Mouse (Mus musculus): ENCODE results near the gene Mmachc. TPM values are rescaled to one million over a fixed set of nuclear protein-coding genes. Genes with fewer than 3 reads are reported as not detected.
A peak's percentile ranks its signal among the peaks of the same experiment; 100 is the strongest.

Mmachc gene
- polyA plus RNA-seq, 1 experiment = 4.4 TPM

DNA sequence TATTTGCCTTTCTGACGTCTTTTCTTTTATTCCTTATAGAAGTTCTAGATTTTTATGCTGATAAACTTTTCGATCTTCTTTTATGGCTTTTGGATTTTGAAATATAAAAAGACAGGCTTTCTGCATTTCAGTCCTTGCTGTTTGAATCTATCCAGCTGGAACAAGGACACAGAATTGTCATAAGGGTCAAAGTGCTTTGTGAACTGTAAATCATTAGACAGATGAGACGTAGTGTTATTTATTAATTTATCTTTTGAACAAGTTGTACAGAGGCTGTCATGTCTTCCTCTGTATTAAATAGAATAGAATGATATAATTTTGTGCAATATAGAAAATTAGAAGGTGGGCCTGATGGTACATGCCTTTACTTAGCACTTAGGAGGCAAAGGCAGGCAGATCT lies 19.2 kb upstream of the Mmachc start:
- no peaks in the 10 kb centered on the region for H3K36me3 ChIP-seq (ENCODE audit: control insufficient read depth, insufficient read depth, low read length)
- H3K4me3 ChIP-seq (ENCODE audit: extremely low read depth, insufficient read depth, insufficient read length) = no peak overlapping the region
- DNase-seq (ENCODE audit: low read depth in 1 of 2, low spot score in 2 of 2) = no peak
- 88% methylated on average over 3 of the region's 3 CpGs for WGBS
- H3K4me1 ChIP-seq (ENCODE audit: control insufficient read depth, insufficient read depth, insufficient read length) = no peaks in the 10 kb centered on the region
- H3K27me3 ChIP-seq (ENCODE audit: control insufficient read depth, insufficient read depth, low read length) = no peaks in the 10 kb centered on the region
- TF ChIP-seq CTCF (IDR thresholded peaks at IDR 0.05; ENCODE audit: extremely low read depth, insufficient read depth, insufficient read length, insufficient replicate concordance) (no peak), POLR2A (IDR thresholded peaks at IDR 0.05; ENCODE audit: low read depth, low read length) (no peak)
- no peak overlapping the region for H3K27ac ChIP-seq (ENCODE audit: insufficient read depth, low read length)

DNA sequence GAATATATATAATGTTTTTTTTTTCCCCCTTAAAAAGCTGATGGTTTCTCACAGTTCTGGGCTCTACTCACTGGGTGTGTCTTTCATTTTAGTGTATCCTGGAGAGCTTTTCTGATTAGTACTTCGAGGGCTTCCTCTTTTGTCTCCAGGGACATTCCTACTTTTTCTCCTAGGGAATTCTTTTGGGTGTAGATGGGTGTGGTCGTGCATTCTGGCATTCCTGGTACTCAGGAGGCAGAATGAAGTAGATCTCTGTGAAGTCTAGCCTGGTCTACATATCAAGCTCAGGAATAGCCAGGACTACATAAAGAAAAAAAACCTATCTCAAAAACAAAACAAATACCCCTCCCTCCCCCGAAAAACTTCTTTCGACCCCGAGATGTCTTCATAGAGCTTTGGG lies 17.2 kb upstream of the Mmachc start:
- no peaks in the 10 kb centered on the region for H3K27me3 ChIP-seq (ENCODE audit: control insufficient read depth, insufficient read depth, low read length)
- no peaks in the 10 kb centered on the region for H3K4me1 ChIP-seq (ENCODE audit: control insufficient read depth, insufficient read depth, insufficient read length)
- H3K36me3 ChIP-seq (ENCODE audit: control insufficient read depth, insufficient read depth, low read length) = no peaks in the 10 kb centered on the region
- TF ChIP-seq POLR2A (IDR thresholded peaks at IDR 0.05; ENCODE audit: low read depth, low read length) (no peak), CTCF (IDR thresholded peaks at IDR 0.05; ENCODE audit: extremely low read depth, insufficient read depth, insufficient read length, insufficient replicate concordance) (no peak)
- no peak overlapping the region for H3K4me3 ChIP-seq (ENCODE audit: extremely low read depth, insufficient read depth, insufficient read length)
- no peak overlapping the region for H3K27ac ChIP-seq (ENCODE audit: insufficient read depth, low read length)
- no peak for DNase-seq (ENCODE audit: low read depth in 1 of 2, low spot score in 2 of 2)
- WGBS = 83% methylated on average over 5 of the region's 5 CpGs

DNA sequence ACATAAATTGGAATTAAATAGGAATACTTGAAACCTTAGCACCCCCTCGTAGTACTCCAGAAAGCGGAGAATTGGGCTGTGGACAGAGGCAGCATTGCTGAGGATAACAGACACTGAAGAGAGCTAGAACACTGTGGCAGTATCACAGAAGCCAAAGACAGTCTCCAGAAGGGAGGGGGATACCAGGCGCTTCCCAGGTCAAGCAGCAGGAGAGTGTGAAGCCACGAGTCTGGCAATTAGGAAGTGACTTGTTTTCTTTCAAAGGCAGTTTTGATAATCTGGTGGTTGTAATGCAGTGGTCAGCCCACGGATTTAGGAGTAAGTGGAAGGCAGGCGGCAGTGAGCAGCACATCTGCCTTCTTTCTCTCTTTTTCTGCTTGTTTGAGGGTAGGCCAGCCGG lies 14.0 kb upstream of the Mmachc start:
- no peak overlapping the region for H3K4me3 ChIP-seq (ENCODE audit: extremely low read depth, insufficient read depth, insufficient read length)
- H3K4me1 ChIP-seq (ENCODE audit: control insufficient read depth, insufficient read depth, insufficient read length) = no peaks in the 10 kb centered on the region
- DNase-seq (ENCODE audit: low read depth in 1 of 2, low spot score in 2 of 2) = no peak
- 85% methylated on average over 7 of the region's 7 CpGs for WGBS
- no peaks in the 10 kb centered on the region for H3K36me3 ChIP-seq (ENCODE audit: control insufficient read depth, insufficient read depth, low read length)
- H3K27me3 ChIP-seq (ENCODE audit: control insufficient read depth, insufficient read depth, low read length) = no peaks in the 10 kb centered on the region
- TF ChIP-seq CTCF (IDR thresholded peaks at IDR 0.05; ENCODE audit: extremely low read depth, insufficient read depth, insufficient read length, insufficient replicate concordance) = no peak
- no peak for TF ChIP-seq POLR2A (IDR thresholded peaks at IDR 0.05; ENCODE audit: low read depth, low read length)
- H3K27ac ChIP-seq (ENCODE audit: insufficient read depth, low read length) = no peak overlapping the region

DNA sequence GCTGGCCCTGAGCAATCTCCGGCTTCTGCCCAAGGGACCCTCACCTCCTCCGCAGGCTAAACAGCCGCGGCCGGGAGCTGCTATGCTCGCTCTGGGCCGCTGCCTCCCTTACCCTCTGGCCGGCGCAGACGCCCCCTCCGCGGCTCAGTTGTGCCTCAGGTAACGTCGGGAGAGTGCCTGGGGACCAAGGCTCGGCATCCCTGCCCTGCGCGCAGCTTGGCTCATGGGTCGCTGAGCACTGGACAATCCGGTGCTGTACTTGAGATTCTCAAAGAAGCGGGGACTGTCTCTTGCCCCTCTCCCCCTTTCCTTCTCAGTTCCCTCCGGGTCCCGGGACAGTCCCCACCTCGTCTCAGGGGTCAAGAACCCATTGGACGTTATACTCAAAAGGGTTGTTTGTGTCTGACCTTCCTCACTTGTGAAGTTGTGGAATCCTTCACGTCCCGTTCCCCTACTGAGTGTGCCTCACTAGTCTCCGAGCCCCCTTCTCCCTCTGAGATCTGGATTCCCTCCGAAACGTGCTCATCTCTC lies 13.0 kb upstream of the Mmachc start:
- Histone ChIP-seq H3K27me3 (ENCODE audit: control insufficient read depth, insufficient read depth, low read length) (no peaks in the 10 kb centered on the region), H3K27ac (ENCODE audit: insufficient read depth, low read length) (peak overlapping the region; percentile 64)

DNA sequence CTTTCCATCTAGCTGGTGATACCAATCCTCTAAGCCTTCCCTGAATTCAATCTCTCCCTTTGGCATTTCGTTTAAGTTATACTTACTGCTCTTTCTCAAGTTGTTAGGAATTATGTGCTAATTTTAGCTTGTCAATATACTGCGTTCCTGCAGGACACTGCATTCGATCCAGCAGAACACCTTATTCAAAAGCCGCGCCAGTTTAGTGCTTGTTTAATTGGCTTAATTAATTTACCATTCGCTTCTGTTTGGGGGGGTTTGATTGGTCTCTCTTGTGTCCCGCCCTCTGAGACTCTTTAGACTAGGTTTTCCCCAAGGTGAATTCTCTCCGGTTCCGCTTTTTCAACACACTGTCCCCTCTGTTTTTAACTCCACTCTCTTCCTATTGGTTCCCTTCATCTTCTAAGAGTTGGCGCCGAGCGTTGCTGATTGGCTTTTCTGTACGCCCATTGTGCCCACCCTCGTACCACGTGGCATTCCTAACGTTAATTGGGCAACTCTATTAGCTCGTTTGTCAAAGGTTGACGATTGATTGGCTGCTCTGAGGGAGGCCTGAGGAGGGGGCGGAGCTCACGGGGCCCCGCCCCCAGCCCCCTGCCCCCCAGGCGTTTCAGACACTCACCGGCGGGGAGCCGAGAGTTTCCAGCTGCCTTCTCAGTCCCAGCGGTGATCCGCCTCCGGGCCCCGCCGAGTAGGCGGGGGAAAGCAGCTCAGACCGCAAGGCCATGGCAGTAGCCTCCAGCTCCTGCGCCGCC lies 12.3 kb upstream of the Mmachc start, which contains the start of gene Tesk2:
Tesk2 (plus strand) TSS at position 606 of the 755 bp plus-strand sequence.
- Histone ChIP-seq H3K4me1 (ENCODE audit: control insufficient read depth, insufficient read depth, insufficient read length) (no peaks in the 10 kb centered on the region), H3K27ac (ENCODE audit: insufficient read depth, low read length) (peak within 1 kb of the TSS; percentile 64), H3K27me3 (ENCODE audit: control insufficient read depth, insufficient read depth, low read length) (no peaks in the 10 kb centered on the region), H3K36me3 (ENCODE audit: control insufficient read depth, insufficient read depth, low read length) (no peaks in the 10 kb centered on the region), H3K4me3 (ENCODE audit: extremely low read depth, insufficient read depth, insufficient read length) (peak within 1 kb of the TSS; percentile 75)
- DNase-seq (ENCODE audit: low read depth in 1 of 2, low spot score in 2 of 2) = peak; percentile 90 to 99
- WGBS = 1% methylated on average over 33 of the region's 34 CpGs
- TF ChIP-seq POLR2A (IDR thresholded peaks at IDR 0.05; ENCODE audit: low read depth, low read length) (no peak), CTCF (IDR thresholded peaks at IDR 0.05; ENCODE audit: extremely low read depth, insufficient read depth, insufficient read length, insufficient replicate concordance) (no peak)

More for the DNA sequence above, 13.0 kb upstream of the Mmachc start:
- Histone ChIP-seq H3K4me3 (ENCODE audit: extremely low read depth, insufficient read depth, insufficient read length) (peak overlapping the region; percentile 75), H3K4me1 (ENCODE audit: control insufficient read depth, insufficient read depth, insufficient read length) (no peaks in the 10 kb centered on the region), H3K36me3 (ENCODE audit: control insufficient read depth, insufficient read depth, low read length) (no peaks in the 10 kb centered on the region)
- DNase-seq (ENCODE audit: low read depth in 1 of 2, low spot score in 2 of 2) = no peak
- WGBS = 1% methylated on average over 29 of the region's 29 CpGs
- TF ChIP-seq CTCF (IDR thresholded peaks at IDR 0.05; ENCODE audit: extremely low read depth, insufficient read depth, insufficient read length, insufficient replicate concordance) (no peak), POLR2A (IDR thresholded peaks at IDR 0.05; ENCODE audit: low read depth, low read length) (no peak)

DNA sequence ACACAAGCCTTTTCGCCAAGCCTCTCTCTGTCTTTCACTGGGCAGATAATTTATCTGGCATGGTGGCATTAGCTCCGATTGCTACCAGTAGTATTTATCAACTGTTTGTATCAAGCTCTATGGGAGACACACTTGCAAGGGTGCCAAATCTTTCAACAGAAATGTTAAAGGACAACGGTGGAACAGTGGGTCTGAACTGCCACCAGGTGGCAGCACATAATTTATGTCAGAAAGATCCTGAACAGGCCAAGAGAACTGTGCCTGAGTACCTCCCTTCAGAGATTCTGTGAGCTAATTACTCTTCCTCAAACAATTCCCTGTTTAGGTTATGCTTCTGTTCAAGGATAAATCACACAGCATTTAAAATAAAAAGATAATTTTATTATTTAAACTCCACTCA lies 11.2 kb upstream of the Mmachc start:
- H3K27ac ChIP-seq (ENCODE audit: insufficient read depth, low read length) = no peak overlapping the region
- peak; percentile 56 to 60 for DNase-seq (ENCODE audit: low read depth in 1 of 2, low spot score in 2 of 2)
- H3K4me3 ChIP-seq (ENCODE audit: extremely low read depth, insufficient read depth, insufficient read length) = no peak overlapping the region
- H3K4me1 ChIP-seq (ENCODE audit: control insufficient read depth, insufficient read depth, insufficient read length) = no peaks in the 10 kb centered on the region
- no peaks in the 10 kb centered on the region for H3K27me3 ChIP-seq (ENCODE audit: control insufficient read depth, insufficient read depth, low read length)
- 29% methylated on average over 3 of the region's 3 CpGs for WGBS
- peaks cover 3% of the 10 kb centered on the region; the same call in 1 of the 2 replicates for H3K36me3 ChIP-seq (ENCODE audit: control insufficient read depth, insufficient read depth, low read length)
- no peak for TF ChIP-seq POLR2A (IDR thresholded peaks at IDR 0.05; ENCODE audit: low read depth, low read length)
- TF ChIP-seq CTCF (IDR thresholded peaks at IDR 0.05; ENCODE audit: extremely low read depth, insufficient read depth, insufficient read length, insufficient replicate concordance) = peak; percentile 66; the same call in 1 of the 2 replicates

DNA sequence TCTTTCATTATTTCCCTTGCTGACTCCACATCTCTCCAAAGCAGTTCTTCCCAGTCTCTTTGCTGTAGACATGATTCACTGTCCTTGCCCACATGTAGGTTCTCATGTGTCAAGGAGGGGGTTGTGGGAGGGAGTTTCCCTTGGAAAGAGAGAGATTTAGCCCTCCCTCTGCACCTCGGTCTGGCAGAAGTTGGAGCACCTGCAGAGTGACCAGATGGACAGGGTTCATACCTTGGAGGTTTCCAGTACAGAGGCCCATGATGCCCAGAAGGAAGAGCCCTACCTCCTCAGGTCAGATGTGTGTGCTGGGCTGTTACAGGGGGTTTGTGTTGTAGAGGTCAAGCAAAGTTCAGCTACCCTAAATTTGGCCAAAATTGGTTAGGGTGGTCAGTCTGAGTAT lies 4.3 kb upstream of the Mmachc start:
- no peak for TF ChIP-seq CTCF (IDR thresholded peaks at IDR 0.05; ENCODE audit: extremely low read depth, insufficient read depth, insufficient read length, insufficient replicate concordance)
- no peak for TF ChIP-seq POLR2A (IDR thresholded peaks at IDR 0.05; ENCODE audit: low read depth, low read length)

More for the DNA sequence above, 4.3 kb upstream of the Mmachc start:
- H3K4me3 ChIP-seq (ENCODE audit: extremely low read depth, insufficient read depth, insufficient read length) = no peak overlapping the region
- no peaks in the 10 kb centered on the region; the same call in 1 of the 2 replicates for H3K4me1 ChIP-seq (ENCODE audit: control insufficient read depth, insufficient read depth, insufficient read length)
- WGBS = 96% methylated on average over 1 of the region's 1 CpGs
- H3K36me3 ChIP-seq (ENCODE audit: control insufficient read depth, insufficient read depth, low read length) = peaks cover 3% of the 10 kb centered on the region; the same call in 1 of the 2 replicates
- no peak overlapping the region for H3K27ac ChIP-seq (ENCODE audit: insufficient read depth, low read length)
- DNase-seq (ENCODE audit: low read depth in 1 of 2, low spot score in 2 of 2) = no peak
- no peaks in the 10 kb centered on the region for H3K27me3 ChIP-seq (ENCODE audit: control insufficient read depth, insufficient read depth, low read length)
